In the genomic region with DNA sequence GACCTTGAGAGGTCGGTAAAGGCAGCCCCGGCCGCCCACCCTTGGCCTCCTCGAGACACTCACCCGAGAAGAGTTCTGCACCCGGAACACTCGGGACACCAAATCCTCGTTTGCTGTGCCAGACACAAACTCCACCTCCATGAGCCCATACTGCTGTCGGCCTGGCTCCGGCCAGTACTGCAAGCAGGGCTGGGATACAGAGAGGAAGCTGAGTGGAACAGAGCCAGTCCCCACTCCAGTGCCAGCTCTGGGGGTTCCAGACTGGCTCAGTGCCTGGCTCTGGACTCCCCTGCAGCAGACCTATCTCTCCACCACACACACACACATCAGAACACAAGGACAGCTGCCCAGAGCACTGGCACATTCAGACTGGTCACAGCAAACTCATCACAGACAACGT, we compare ENCODE assay signal across 12 mouse cellular contexts.
DNase-seq lines count a peak whose midpoint lies in the region; ATAC-seq and TF ChIP-seq lines count a peak whose summit lies in the region.
"Had no signal": no experiment of that assay in that cellular context is flagged by ENCODE, and none has a peak within 500 bp of the region (broad histone marks: within the 10 kb centered on the region; RNA-seq: fewer than 3 reads in every experiment).

No protein-coding gene starts in this region.

- H3K27ac ChIP-seq in gastrocnemius, adult 2 months = no peak overlapping the region
- H3K27ac ChIP-seq in kidney, adult 2 months (ENCODE audit: insufficient read depth, low read depth, low read length) = no peak overlapping the region
- H3K27ac ChIP-seq in kidney, embryonic 14.5 days (ENCODE audit: low read depth, low read length) = no peak overlapping the region
- no peak overlapping the region for H3K27ac ChIP-seq in forebrain, embryonic 14.5 days (ENCODE audit: low read depth, low read length)
- H3K27ac ChIP-seq: heart, adult 2 months; limb, embryonic 10.5 days had no signal

- TF ChIP-seq CTCF in gastrocnemius, adult 2 months (IDR thresholded peaks at IDR 0.05) = no peak
- no peak for TF ChIP-seq CTCF in kidney, adult 2 months (conservative IDR thresholded peaks at IDR 0.05; ENCODE audit: insufficient read depth, insufficient read length, low read depth, low read length)

- H3K27me3 ChIP-seq in kidney, adult 2 months (replicated peaks; ENCODE audit: control insufficient read depth, insufficient read depth, low read length) = no peaks in the 10 kb centered on the region
- H3K27me3 ChIP-seq in kidney, embryonic 14.5 days (ENCODE audit: control insufficient read depth, insufficient read depth, low read length) = no peaks in the 10 kb centered on the region
- H3K27me3 ChIP-seq in forebrain, embryonic 14.5 days (replicated peaks; ENCODE audit: control insufficient read depth, insufficient read depth, low read length) = no peaks in the 10 kb centered on the region
- H3K27me3 ChIP-seq: Patski had no signal

- peak overlapping the region; percentile 24; the same call in 1 of the 2 replicates for H3K4me3 ChIP-seq in gastrocnemius, adult 2 months
- H3K4me3 ChIP-seq in kidney, adult 2 months (ENCODE audit: insufficient read depth, low read depth, low read length) = peak overlapping the region; percentile 22; the same call in 1 of the 2 replicates
- H3K4me3 ChIP-seq in kidney, embryonic 14.5 days (ENCODE audit: low read length) = no peak overlapping the region
- H3K4me3 ChIP-seq in forebrain, embryonic 14.5 days (ENCODE audit: low read depth, low read length) = no peak overlapping the region
- H3K4me3 ChIP-seq: heart, adult 2 months; limb, embryonic 10.5 days had no signal

- no peak for TF ChIP-seq POLR2A in kidney, adult 2 months (IDR thresholded peaks at IDR 0.05; ENCODE audit: low read depth, low read length)

- no peak for ATAC-seq in kidney, embryonic 14.5 days (ENCODE audit: low FRiP score, low TSS enrichment)
- ATAC-seq in forebrain, embryonic 14.5 days = no peak
- ATAC-seq: Patski had no signal

- intact Hi-C loops in gastrocnemius, adult 2 months (cut with DNase I) = no loop called here

- H3K4me1 ChIP-seq in kidney, adult 2 months (ENCODE audit: control insufficient read depth, insufficient read depth, low read length) = no peaks in the 10 kb centered on the region
- H3K4me1 ChIP-seq in kidney, embryonic 14.5 days (ENCODE audit: control insufficient read depth, insufficient read depth, low read length) = no peaks in the 10 kb centered on the region
- H3K4me1 ChIP-seq in forebrain, embryonic 14.5 days (ENCODE audit: control insufficient read depth, insufficient read depth, low read length) = no peaks in the 10 kb centered on the region
- H3K4me1 ChIP-seq: limb, embryonic 10.5 days had no signal

- peak; percentile 27 for DNase-seq in gastrocnemius, adult 2 months
- no peak for DNase-seq in gastrocnemius, adult 8-10 months (ENCODE audit: low spot score in 2 of 2)
- DNase-seq in kidney, adult 2 months = peak; percentile 76
- peak; percentile 36 for DNase-seq in adrenal gland, postnatal 14 days
- DNase-seq in kidney, postnatal 25 days = peak; percentile 66 to 82
- DNase-seq in ovary, adult 18-20 months (ENCODE audit: low spot score) = no peak
- DNase-seq in forebrain, embryonic 14.5 days (ENCODE audit: low spot score) = no peak
- DNase-seq: lung, embryonic 14.5 days had no signal

- no peaks in the 10 kb centered on the region for H3K36me3 ChIP-seq in kidney, adult 2 months (ENCODE audit: control insufficient read depth, insufficient read depth, low read length)
- H3K36me3 ChIP-seq in kidney, embryonic 14.5 days (ENCODE audit: control insufficient read depth, insufficient read depth, low read length) = peaks cover 6% of the 10 kb centered on the region; the same call in 1 of the 2 replicates
- H3K36me3 ChIP-seq in forebrain, embryonic 14.5 days (ENCODE audit: control insufficient read depth, insufficient read depth, low read length) = peaks cover 21% of the 10 kb centered on the region; the same call in 1 of the 2 replicates

- no peak overlapping the region for H3K9ac ChIP-seq in kidney, embryonic 14.5 days (ENCODE audit: low read depth, low read length)
- no peak overlapping the region for H3K9ac ChIP-seq in forebrain, embryonic 14.5 days (ENCODE audit: low read length)
- H3K9ac ChIP-seq: lung, embryonic 14.5 days had no signal

- H3K9me3 ChIP-seq in kidney, embryonic 14.5 days (ENCODE audit: control insufficient read depth, low read length) = no peaks in the 10 kb centered on the region
- H3K9me3 ChIP-seq in forebrain, embryonic 14.5 days (replicated peaks; ENCODE audit: control insufficient read depth, low read length) = no peaks in the 10 kb centered on the region
- H3K9me3 ChIP-seq: limb, embryonic 10.5 days had no signal

- 38% methylated on average over 11 of the region's 11 CpGs for WGBS in kidney, adult 2 months
- 52% methylated on average over 11 of the region's 11 CpGs for WGBS in kidney, embryonic 14.5 days
- 83% methylated on average over 11 of the region's 11 CpGs for WGBS in forebrain, embryonic 14.5 days

- no peak overlapping the region for H3K4me2 ChIP-seq in kidney, embryonic 14.5 days (replicated peaks; ENCODE audit: low read depth, low read length)
- no peak overlapping the region for H3K4me2 ChIP-seq in forebrain, embryonic 14.5 days (ENCODE audit: low read length)
- H3K4me2 ChIP-seq: lung, embryonic 14.5 days had no signal

Comparison
In these comparisons a context has a peak if more than half of its experiments do, and no peak if none do; other contexts are left out.
1. DNase-seq: peak in gastrocnemius, adult 2 months (single experiment), kidney, adult 2 months (single experiment), adrenal gland, postnatal 14 days (single experiment) and kidney, postnatal 25 days (2 of 2); none in gastrocnemius, adult 8-10 months (0 of 2), ovary, adult 18-20 months (single experiment) and forebrain, embryonic 14.5 days (single experiment).
2. H3K4me3 ChIP-seq: peak in gastrocnemius, adult 2 months (single experiment) and kidney, adult 2 months (single experiment); none in kidney, embryonic 14.5 days (single experiment) and forebrain, embryonic 14.5 days (single experiment).